Mouse (Mus musculus) limb, embryonic 11.5 days (tissue): ENCODE data around the gene Sesn1. TPM values are rescaled to one million over a fixed set of nuclear protein-coding genes. Genes with fewer than 3 reads are reported as not detected.
A peak's percentile ranks its signal among the peaks of the same experiment; 100 is the strongest.

Experiments used
- ATAC-seq: fragments of 200-750 bp; cut with Nextera tagmentation; 2 replicates; pipeline ENCODE4 v1.8.0; 2017; ENCODE audit warnings: low read depth; ENCODE audit not compliant: insufficient number of reproducible peaks, low FRiP score, low TSS enrichment
- DNase-seq: peaks from one replicate; pipeline ENCODE4 v3.0.0-alpha.2; 2015; ENCODE audit warnings: low spot score
- H3K27ac ChIP-seq: fragments of 300-500 bp; sonication (generic); replicated peaks from 2 replicates; pipeline ENCODE4 v1.5.1; 2014; ENCODE audit warnings: low read depth, mild to moderate bottlenecking, low read length
- H3K27me3 ChIP-seq: fragments of 300-500 bp; sonication (generic); 2 replicates; pipeline ENCODE4 v1.6.1; 2014; ENCODE audit warnings: mild to moderate bottlenecking, low read length, mixed read lengths; ENCODE audit not compliant: control insufficient read depth, insufficient read depth
- H3K36me3 ChIP-seq: fragments of 300-500 bp; sonication (generic); 2 replicates; pipeline ENCODE4 v1.6.1; 2014; ENCODE audit warnings: mild to moderate bottlenecking, low read length, moderate library complexity, mixed read lengths; ENCODE audit not compliant: control insufficient read depth, insufficient read depth
- H3K4me1 ChIP-seq: fragments of 300-500 bp; sonication (generic); 2 replicates; pipeline ENCODE4 v1.6.1; 2014; ENCODE audit warnings: low read length, mixed read lengths; ENCODE audit not compliant: control insufficient read depth, insufficient read depth
- H3K4me2 ChIP-seq: fragments of 300-500 bp; sonication (generic); 2 replicates; pipeline ENCODE4 v1.6.1; 2014; ENCODE audit warnings: low read depth, mild to moderate bottlenecking, moderate library complexity; ENCODE audit not compliant: severe bottlenecking
- H3K4me3 ChIP-seq: fragments of 300-500 bp; sonication (generic); 2 replicates; pipeline ENCODE4 v1.5.1; 2014; ENCODE audit warnings: low read depth, low read length
- H3K9ac ChIP-seq: fragments of 300-500 bp; sonication (generic); 2 replicates; pipeline ENCODE4 v1.6.1; 2014; ENCODE audit warnings: mild to moderate bottlenecking, low read length
- H3K9me3 ChIP-seq: fragments of 300-500 bp; sonication (generic); 2 replicates; pipeline ENCODE4 v1.6.1; 2016; ENCODE audit warnings: low read length; ENCODE audit not compliant: control insufficient read depth
- WGBS: fragments of 180-500 bp; shearing (Covaris S2); extraction: QIAGEN DNeasy Blood & Tissue Kit; methylation state at CpG from one replicate; pipeline ENCODE4 v1.1.7; 2014; 5-methylcytosine and 5-hydroxymethylcytosine counted together
- polyA plus RNA-seq: library from polyadenylated mRNA; unstranded; fragments of >200 nt; fragmentation: Nextera tagmentation; extraction: Ambion mirVana; gene quantifications from 2 replicates; pipeline ENCODE4 v1.2.1, GENCODE M21; 2014

The Sesn1 gene
- polyA plus RNA-seq, 1 experiment from 2014 or later, result 35.9 TPM

GRCm38 (mm10) chr10:41825996-41826395, 16.3 kb downstream of the Sesn1 start:
- Histone ChIP-seq H3K4me3 (no peak overlapping the region), H3K27me3 (no peaks in the 10 kb centered on the region), H3K4me2 (no peak overlapping the region), H3K27ac (no peak overlapping the region), H3K4me1 (no peaks in the 10 kb centered on the region), H3K9me3 (no peaks in the 10 kb centered on the region), H3K36me3 (no peaks in the 10 kb centered on the region), H3K9ac (no peak overlapping the region)
- no peak for DNase-seq
- 87% methylated on average over 4 of the region's 4 CpGs for WGBS
- no peak for ATAC-seq

- H3K4me1 ChIP-seq, result no peaks in the 10 kb centered on the region
- H3K9me3 ChIP-seq, result no peaks in the 10 kb centered on the region
- no peak for ATAC-seq
- H3K36me3 ChIP-seq, result no peaks in the 10 kb centered on the region
- 87% methylated on average over 6 of the region's 6 CpGs for WGBS
- no peak overlapping the region for H3K9ac ChIP-seq
- H3K4me3 ChIP-seq, result no peak overlapping the region
- DNase-seq, result no peak
- H3K27me3 ChIP-seq, result no peaks in the 10 kb centered on the region
- H3K4me2 ChIP-seq, result no peak overlapping the region
- no peak overlapping the region for H3K27ac ChIP-seq
These were observed 16.9 kb downstream of the Sesn1 start for GRCm38 (mm10) chr10:41826526-41827116.

- Histone ChIP-seq H3K9ac (no peak overlapping the region), H3K4me3 (no peak overlapping the region), H3K4me1 (0 out of 2 replicates have a peak, but pooled peaks cover 4% of the 10 kb centered on the region), H3K27me3 (no peaks in the 10 kb centered on the region), H3K4me2 (no peak overlapping the region), H3K9me3 (no peaks in the 10 kb centered on the region), H3K36me3 (no peaks in the 10 kb centered on the region), H3K27ac (no peak overlapping the region)
- ATAC-seq (no peak), DNase-seq (no peak)
- WGBS, result 88% methylated on average over 4 of the region's 4 CpGs
These were observed 18.0 kb downstream of the Sesn1 start for GRCm38 (mm10) chr10:41827784-41828183.

DNA sequence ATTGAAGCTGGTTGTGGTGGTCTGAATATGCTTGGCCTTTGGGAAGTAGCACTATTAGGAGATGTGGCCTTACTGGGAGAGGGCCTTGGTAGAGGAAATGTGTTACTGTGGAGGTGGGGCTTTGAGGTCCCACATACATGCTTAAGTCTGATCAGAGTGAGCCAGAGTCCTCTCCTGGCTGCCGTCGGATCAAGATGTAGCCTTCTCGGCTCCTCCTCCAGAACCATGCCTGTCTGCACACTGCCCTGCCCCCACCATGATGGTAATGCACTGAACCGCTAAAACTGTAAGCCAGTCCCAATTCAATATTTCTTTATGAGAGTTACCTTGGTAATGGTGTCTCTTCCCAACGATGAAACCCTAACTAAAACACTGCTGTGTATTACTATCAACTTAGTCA, 19.5 kb downstream of the Sesn1 start:
- 76% methylated on average over 5 of the region's 5 CpGs for WGBS
- 0 out of 2 replicates have a peak, but pooled peaks cover 4% of the 10 kb centered on the region for H3K4me1 ChIP-seq

DNA sequence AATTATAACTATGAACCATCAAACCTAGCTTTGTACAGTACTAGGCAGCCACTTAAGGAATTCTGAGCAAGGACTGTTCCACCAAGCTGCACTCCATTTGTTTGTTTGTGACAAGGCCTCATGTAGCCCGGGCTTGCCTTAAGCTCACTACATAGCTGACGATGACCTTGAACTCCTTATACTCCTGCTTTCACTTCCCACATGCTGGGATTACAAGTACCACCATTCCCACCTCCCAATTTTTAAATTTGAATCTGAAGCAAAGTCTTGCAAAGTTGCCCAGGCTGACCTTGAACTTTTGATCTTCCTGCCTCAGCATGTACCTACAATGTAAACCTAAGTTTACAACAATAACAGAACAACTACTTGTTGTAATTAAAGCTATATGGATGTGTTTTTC, 20.2 kb downstream of the Sesn1 start:
- whole genome bisulfite sequencing, result 83% methylated on average over 2 of the region's 2 CpGs
- Histone ChIP-seq H3K27me3 (no peaks in the 10 kb centered on the region), H3K4me3 (no peak overlapping the region), H3K27ac (no peak overlapping the region), H3K4me2 (no peak overlapping the region), H3K9ac (no peak overlapping the region), H3K4me1 (0 out of 2 replicates have a peak, but pooled peaks cover 4% of the 10 kb centered on the region), H3K36me3 (no peaks in the 10 kb centered on the region), H3K9me3 (no peaks in the 10 kb centered on the region)
- ATAC-seq (no peak), DNase-seq (no peak)

More for the DNA sequence above, 19.5 kb downstream of the Sesn1 start:
- no peak overlapping the region for H3K9ac ChIP-seq
- no peak overlapping the region for H3K4me2 ChIP-seq
- no peaks in the 10 kb centered on the region for H3K9me3 ChIP-seq
- H3K4me3 ChIP-seq, result no peak overlapping the region
- no peaks in the 10 kb centered on the region for H3K27me3 ChIP-seq
- no peak overlapping the region for H3K27ac ChIP-seq
- ATAC-seq (no peak), DNase-seq (no peak)
- no peaks in the 10 kb centered on the region for H3K36me3 ChIP-seq

- ATAC-seq, result no peak
- no peak overlapping the region for H3K9ac ChIP-seq
- no peak overlapping the region for H3K4me3 ChIP-seq
- no peaks in the 10 kb centered on the region for H3K27me3 ChIP-seq
- 0 out of 2 replicates have a peak, but pooled peaks cover 4% of the 10 kb centered on the region for H3K4me1 ChIP-seq
- H3K27ac ChIP-seq, result no peak overlapping the region
- no peaks in the 10 kb centered on the region for H3K36me3 ChIP-seq
- no peak overlapping the region for H3K4me2 ChIP-seq
- WGBS, result 72% methylated on average over 4 of the region's 4 CpGs
- no peak for DNase-seq
- no peaks in the 10 kb centered on the region for H3K9me3 ChIP-seq
These were observed 20.7 kb downstream of the Sesn1 start for GRCm38 (mm10) chr10:41830445-41830844.

DNA sequence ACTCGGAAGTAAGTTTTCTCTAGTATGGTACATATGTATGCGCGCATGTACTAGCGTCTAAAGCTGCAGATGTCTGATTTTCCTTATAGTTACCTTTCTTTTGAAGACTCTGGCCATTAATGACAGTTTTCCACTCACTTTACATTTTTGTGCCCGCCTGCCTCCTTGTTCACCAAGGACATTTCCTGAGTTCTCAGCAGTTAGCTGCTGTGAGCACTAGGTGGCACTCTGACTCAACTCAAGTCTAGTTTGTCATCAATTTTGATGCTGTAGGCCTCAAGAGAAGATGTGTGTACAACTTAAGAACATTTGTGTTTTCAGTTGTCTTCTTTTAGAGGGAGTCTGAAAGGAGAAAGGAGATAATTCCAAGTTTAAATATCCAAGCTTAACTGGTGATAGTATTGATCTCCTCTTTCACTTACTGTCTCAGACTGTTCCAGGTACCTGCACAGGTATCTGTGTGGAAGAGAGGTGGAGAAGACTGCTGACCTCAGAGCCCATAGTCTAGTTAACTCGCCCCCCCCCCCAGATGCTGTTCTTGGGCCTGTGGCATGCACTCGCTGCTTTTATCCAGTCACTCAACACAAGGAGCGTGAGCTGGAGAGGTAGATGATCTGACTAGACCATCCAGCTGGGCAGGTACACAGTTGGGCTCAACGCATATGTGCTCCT, 21.3 kb downstream of the Sesn1 start:
- Histone ChIP-seq H3K36me3 (no peaks in the 10 kb centered on the region), H3K27ac (no peak overlapping the region), H3K4me2 (no peak overlapping the region), H3K4me1 (0 out of 2 replicates have a peak, but pooled peaks cover 4% of the 10 kb centered on the region), H3K27me3 (no peaks in the 10 kb centered on the region), H3K9ac (no peak overlapping the region), H3K4me3 (no peak overlapping the region), H3K9me3 (no peaks in the 10 kb centered on the region)
- 54% methylated on average over 9 of the region's 9 CpGs for WGBS
- DNase-seq, result peak; percentile 70
- ATAC-seq, result no peak

DNA sequence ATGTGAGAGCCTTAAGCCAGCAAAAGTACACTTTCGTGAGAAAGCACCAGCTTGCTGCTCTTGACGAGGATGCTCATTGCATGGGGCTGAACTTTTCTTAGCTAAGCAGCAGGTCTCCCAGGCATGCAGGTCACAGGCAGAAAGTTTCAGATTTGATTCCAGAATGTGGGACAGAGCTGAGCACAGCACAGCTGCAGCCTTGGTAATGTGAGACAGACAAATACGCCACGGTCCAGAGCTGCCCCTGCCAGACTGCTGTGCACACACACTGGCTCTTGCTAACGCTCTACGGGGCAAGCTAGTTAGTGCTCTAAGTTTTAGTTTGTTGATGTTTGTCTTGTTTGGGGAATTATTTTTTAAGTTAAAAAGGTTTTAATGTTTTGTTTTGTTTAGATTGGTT, 22.5 kb downstream of the Sesn1 start:
- H3K27me3 ChIP-seq, result no peaks in the 10 kb centered on the region
- no peak overlapping the region for H3K4me3 ChIP-seq
- no peaks in the 10 kb centered on the region for H3K9me3 ChIP-seq
- peak; percentile 38 for DNase-seq
- WGBS, result 52% methylated on average over 6 of the region's 6 CpGs
- no peaks in the 10 kb centered on the region for H3K36me3 ChIP-seq
- no peak overlapping the region for H3K4me2 ChIP-seq
- no peak overlapping the region for H3K9ac ChIP-seq
- H3K4me1 ChIP-seq, result 0 out of 2 replicates have a peak, but pooled peaks cover 4% of the 10 kb centered on the region
- H3K27ac ChIP-seq, result no peak overlapping the region
- no peak for ATAC-seq
